Mouse (Mus musculus) hindbrain, embryonic 11.5 days (tissue): ENCODE measurements around the gene Kbtbd12. TPM values are rescaled to one million over a fixed set of nuclear protein-coding genes. Genes with fewer than 3 reads are reported as not detected.

Source experiments
- ATAC-seq: fragments of 200-750 bp; cut with Nextera tagmentation; 2 replicates; pipeline ENCODE4 v1.8.0; 2017; ENCODE audit warnings: mild to moderate bottlenecking, moderate TSS enrichment, moderate library complexity; ENCODE audit not compliant: low FRiP score
- DNase-seq: peaks from one replicate; pipeline ENCODE4 v3.0.0-alpha.2; 2015; ENCODE audit warnings: low spot score
- H3K27ac ChIP-seq: fragments of 300-500 bp; sonication (generic); 2 replicates; pipeline ENCODE4 v1.5.1; 2014; ENCODE audit warnings: mild to moderate bottlenecking, low read depth, low read length
- H3K27me3 ChIP-seq: fragments of 300-500 bp; sonication (generic); 2 replicates; pipeline ENCODE4 v1.6.1; 2014; ENCODE audit warnings: mild to moderate bottlenecking, low read length, moderate library complexity, mixed read lengths; ENCODE audit not compliant: control insufficient read depth, insufficient read depth
- H3K36me3 ChIP-seq: fragments of 300-500 bp; sonication (generic); 2 replicates; pipeline ENCODE4 v1.6.1; 2014; ENCODE audit warnings: mild to moderate bottlenecking, low read length, moderate library complexity, mixed read lengths; ENCODE audit not compliant: control insufficient read depth, insufficient read depth
- H3K4me1 ChIP-seq: fragments of 300-500 bp; sonication (generic); replicated peaks from 2 replicates; pipeline ENCODE4 v1.6.1; 2014; ENCODE audit warnings: low read length, mixed read lengths; ENCODE audit not compliant: control insufficient read depth, insufficient read depth
- H3K4me2 ChIP-seq: fragments of 300-500 bp; sonication (generic); replicated peaks from 2 replicates; pipeline ENCODE4 v1.6.1; 2014; ENCODE audit warnings: mild to moderate bottlenecking, low read depth, low read length
- H3K4me3 ChIP-seq: fragments of 300-500 bp; sonication (generic); 2 replicates; pipeline ENCODE4 v1.5.1; 2014; ENCODE audit warnings: low read depth, low read length
- H3K9ac ChIP-seq: fragments of 300-500 bp; sonication (generic); 2 replicates; pipeline ENCODE4 v1.6.1; 2014; ENCODE audit warnings: low read depth, low read length
- H3K9me3 ChIP-seq: fragments of 300-500 bp; sonication (generic); 2 replicates; pipeline ENCODE4 v1.6.1; 2016; ENCODE audit warnings: low read length; ENCODE audit not compliant: control insufficient read depth
- WGBS: fragments of 180-500 bp; shearing (Covaris S2); extraction: QIAGEN DNeasy Blood & Tissue Kit; methylation state at CpG from one replicate; pipeline ENCODE4 v1.1.7; 2014; 5-methylcytosine and 5-hydroxymethylcytosine counted together
- polyA plus RNA-seq: library from polyadenylated mRNA; unstranded; fragments of >200 nt; fragmentation: Nextera tagmentation; extraction: Ambion mirVana; gene quantifications from 2 replicates; pipeline ENCODE4 v1.2.1, GENCODE M21; 2014

Gene Kbtbd12
- polyA plus RNA-seq, 1 experiment from 2014 or later: not detected

DNA sequence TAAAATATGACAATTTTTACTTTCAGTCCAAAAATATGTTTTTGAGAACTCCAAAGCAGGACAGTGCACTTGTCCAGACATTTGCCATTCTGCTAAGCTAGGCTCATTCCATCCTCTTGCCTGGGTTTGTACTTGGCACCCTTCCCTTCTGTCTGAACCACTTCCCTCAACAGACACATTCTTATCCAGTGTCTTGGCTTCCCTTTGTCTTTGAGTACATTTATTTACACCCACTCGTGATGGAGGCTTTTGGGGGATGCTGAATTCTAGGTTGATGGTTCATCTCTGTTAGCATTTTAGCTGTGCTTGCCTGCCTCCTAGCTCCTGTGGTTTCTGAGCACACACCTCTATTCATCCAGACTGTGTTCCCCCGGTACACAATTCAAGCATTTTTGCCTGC, 31.3 kb downstream of the Kbtbd12 start:
- no peaks in the 10 kb centered on the region for H3K9me3 ChIP-seq
- no peak overlapping the region for H3K4me3 ChIP-seq
- ATAC-seq (no peak), DNase-seq (no peak)
- no peaks in the 10 kb centered on the region for H3K27me3 ChIP-seq
- H3K9ac ChIP-seq: no peak overlapping the region
- H3K4me2 ChIP-seq: no peak overlapping the region
- H3K27ac ChIP-seq: no peak overlapping the region
- 72% methylated on average over 2 of the region's 2 CpGs for WGBS
- no peaks in the 10 kb centered on the region for H3K36me3 ChIP-seq
- no peaks in the 10 kb centered on the region for H3K4me1 ChIP-seq

DNA sequence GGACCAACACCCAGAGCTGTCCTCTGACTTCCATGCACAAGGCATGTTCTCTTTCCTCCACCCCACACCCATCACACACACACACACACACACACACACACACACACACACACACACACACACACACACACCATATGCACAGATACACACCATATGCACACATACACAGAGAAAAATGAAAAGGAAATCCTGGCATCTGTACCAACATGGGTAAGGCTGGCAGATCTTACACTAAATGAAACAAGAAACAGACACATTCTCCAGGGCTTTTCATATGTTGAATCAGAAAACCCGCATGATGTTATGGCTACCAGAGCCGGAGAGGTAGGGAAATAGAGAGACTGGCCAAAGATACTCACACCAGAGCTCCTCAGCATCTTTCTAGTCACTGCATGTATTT, 32.0 kb downstream of the Kbtbd12 start:
- DNase-seq: no peak
- Histone ChIP-seq H3K4me1 (no peaks in the 10 kb centered on the region), H3K9ac (no peak overlapping the region), H3K27ac (no peak overlapping the region), H3K4me2 (no peak overlapping the region), H3K4me3 (no peak overlapping the region), H3K9me3 (no peaks in the 10 kb centered on the region), H3K36me3 (no peaks in the 10 kb centered on the region), H3K27me3 (no peaks in the 10 kb centered on the region)
- WGBS: 90% methylated on average over 2 of the region's 2 CpGs
- ATAC-seq: no peak

DNA sequence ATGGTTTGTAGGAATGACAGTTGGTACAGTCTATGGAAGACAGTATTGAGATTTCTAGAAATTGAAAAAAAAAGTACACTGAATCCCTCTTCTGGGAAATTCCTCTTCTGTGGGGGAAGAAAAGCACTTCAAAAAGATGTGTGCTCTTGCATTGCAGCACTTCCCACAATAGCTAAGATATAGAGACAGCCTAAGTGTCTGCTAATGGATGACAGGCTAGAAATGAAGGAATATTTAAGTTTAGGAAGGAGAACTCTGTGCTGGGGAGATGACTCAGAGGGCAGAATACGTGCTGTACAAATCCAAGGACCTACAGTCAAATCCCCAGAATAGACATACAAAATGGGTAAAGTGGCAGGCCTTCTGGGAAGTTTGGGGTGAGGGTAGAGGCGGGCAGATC, 32.5 kb downstream of the Kbtbd12 start:
- DNase-seq (no peak), ATAC-seq (no peak)
- Histone ChIP-seq H3K27ac (no peak overlapping the region), H3K4me2 (no peak overlapping the region), H3K9ac (no peak overlapping the region), H3K27me3 (no peaks in the 10 kb centered on the region), H3K9me3 (no peaks in the 10 kb centered on the region), H3K4me1 (no peaks in the 10 kb centered on the region), H3K36me3 (no peaks in the 10 kb centered on the region), H3K4me3 (no peak overlapping the region)
- 88% methylated on average over 2 of the region's 2 CpGs for WGBS

DNA sequence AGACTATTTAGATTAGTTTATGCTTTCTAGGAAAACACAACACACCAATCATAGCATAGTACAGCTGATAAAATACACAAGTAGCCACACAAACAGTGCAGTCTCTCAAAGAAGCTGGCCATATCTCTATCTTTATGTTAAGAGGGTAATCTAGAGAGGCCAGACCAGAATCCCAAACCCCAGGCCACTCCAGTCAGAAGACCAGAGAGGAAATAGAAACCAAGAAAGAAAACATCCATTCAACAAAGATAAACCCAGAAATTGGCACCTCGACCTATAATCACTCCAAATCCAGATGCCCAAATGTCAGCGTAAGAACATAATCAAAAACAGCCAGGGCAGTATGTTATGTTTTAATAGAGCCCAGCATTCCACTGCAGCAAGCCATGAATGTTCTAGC, 41.6 kb downstream of the Kbtbd12 start:
- ATAC-seq (no peak), DNase-seq (no peak)
- Histone ChIP-seq H3K9ac (no peak overlapping the region), H3K4me1 (no peaks in the 10 kb centered on the region), H3K9me3 (no peaks in the 10 kb centered on the region), H3K4me3 (no peak overlapping the region), H3K27me3 (no peaks in the 10 kb centered on the region), H3K4me2 (no peak overlapping the region), H3K36me3 (no peaks in the 10 kb centered on the region), H3K27ac (no peak overlapping the region)
- WGBS: 79% methylated on average over 2 of the region's 2 CpGs

DNA sequence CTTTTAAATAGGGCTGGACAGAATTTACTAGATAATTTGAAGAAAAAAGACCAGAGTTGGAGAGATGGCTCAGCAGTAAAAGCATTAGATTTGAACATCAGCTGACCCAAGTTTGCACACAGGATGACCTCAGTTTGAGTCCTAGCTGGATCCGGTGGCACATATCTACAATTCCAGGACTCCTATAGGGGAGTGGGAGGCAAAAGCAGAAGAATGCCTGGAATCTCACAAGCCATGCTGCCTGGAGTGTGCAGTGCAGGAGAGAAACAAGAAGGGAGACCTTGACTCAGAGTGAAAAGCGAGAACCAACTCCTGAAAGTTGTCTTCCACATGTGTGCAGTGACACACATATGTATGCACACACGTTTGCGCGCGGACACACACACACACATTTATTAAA, 45.4 kb downstream of the Kbtbd12 start:
- H3K36me3 ChIP-seq: no peaks in the 10 kb centered on the region
- H3K4me2 ChIP-seq: no peak overlapping the region
- ATAC-seq (no peak), DNase-seq (no peak)
- no peaks in the 10 kb centered on the region for H3K27me3 ChIP-seq
- no peaks in the 10 kb centered on the region for H3K9me3 ChIP-seq
- no peak overlapping the region for H3K27ac ChIP-seq
- 84% methylated on average over 6 of the region's 6 CpGs for WGBS
- no peak overlapping the region for H3K9ac ChIP-seq
- no peak overlapping the region for H3K4me3 ChIP-seq
- no peaks in the 10 kb centered on the region for H3K4me1 ChIP-seq

DNA sequence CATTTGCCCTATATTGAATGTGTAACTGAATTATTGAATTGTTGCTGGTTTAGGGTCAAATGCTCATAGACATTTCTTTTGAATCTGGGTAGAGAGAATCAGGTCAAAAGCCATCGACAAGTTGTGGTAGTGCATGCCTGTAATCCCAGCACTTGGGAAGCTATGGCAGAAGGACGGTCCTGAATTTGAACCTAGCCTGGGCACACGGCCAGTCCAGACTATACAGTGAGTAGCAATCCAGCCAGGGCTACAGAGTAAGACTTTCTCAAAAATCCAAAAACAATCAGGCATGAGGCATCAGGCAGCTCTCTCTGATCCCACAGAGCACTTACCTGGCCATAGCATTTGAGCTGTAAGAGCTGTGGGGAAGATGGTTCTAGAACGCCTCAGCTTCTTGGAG, 47.5 kb downstream of the Kbtbd12 start:
- H3K9ac ChIP-seq: no peak overlapping the region
- H3K27me3 ChIP-seq: no peaks in the 10 kb centered on the region
- ATAC-seq: no peak
- H3K4me2 ChIP-seq: no peak overlapping the region
- H3K36me3 ChIP-seq: no peaks in the 10 kb centered on the region
- no peaks in the 10 kb centered on the region for H3K4me1 ChIP-seq
- no peak overlapping the region for H3K27ac ChIP-seq
- no peak overlapping the region for H3K4me3 ChIP-seq
- H3K9me3 ChIP-seq: no peaks in the 10 kb centered on the region
- DNase-seq: no peak
- 88% methylated on average over 4 of the region's 4 CpGs for WGBS

DNA sequence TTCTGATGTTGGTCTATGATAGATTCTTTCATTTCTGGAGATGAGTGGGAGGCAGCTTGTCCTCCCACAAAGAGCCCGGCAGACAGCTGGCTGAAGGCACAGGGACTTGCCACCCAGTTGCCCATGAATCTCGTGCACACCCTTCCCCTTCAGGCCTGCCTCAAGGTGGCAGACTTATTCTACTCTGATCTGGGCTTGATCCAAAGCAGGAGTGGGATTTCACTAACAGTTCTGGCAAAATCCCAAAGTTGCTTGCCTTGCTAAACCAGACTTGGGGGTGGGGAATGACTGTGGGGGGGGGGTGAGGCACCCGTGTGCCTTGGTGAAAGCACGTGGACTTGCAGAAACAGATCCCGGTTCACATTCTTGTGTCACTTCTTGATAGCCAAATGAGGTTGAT, 48.2 kb downstream of the Kbtbd12 start:
- DNase-seq (peak; percentile 30), ATAC-seq (no peak)
- no peaks in the 10 kb centered on the region for H3K4me1 ChIP-seq
- no peaks in the 10 kb centered on the region for H3K36me3 ChIP-seq
- no peaks in the 10 kb centered on the region for H3K9me3 ChIP-seq
- no peak overlapping the region for H3K9ac ChIP-seq
- WGBS: 29% methylated on average over 5 of the region's 5 CpGs
- H3K27ac ChIP-seq: no peak overlapping the region
- no peaks in the 10 kb centered on the region for H3K27me3 ChIP-seq
- H3K4me3 ChIP-seq: no peak overlapping the region
- H3K4me2 ChIP-seq: no peak overlapping the region

DNA sequence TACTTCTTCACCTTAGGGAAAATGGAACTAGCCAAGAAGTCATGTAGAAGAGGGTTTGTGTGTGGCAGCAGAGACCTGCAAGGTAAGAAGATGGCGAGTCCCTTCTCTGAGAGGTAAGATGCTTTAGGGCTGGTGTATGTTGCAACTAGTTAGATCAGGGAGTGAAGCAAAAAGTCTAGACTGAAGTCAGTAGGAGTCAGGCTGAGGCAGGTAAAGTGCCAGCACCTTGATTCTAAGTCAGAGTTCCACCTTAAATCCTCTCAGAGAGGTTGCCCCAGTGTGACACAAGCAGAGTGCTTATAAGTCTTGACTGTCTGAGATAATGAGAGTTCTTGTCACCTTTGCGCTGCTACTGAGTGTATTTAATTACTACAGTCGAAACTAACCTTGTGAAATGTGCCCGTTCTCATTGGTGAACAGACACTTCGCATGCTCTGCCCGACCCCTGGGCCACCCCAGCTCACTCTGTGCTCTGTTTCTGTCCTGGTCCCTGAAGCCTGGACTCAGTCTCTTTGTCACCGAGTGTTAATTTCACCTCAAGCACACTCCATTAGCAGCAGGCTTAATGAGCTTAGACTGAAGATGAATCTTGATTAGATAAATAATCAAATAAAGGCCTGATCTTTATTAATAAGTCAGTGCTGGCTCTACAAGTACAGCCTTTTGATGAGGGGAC, 49.0 kb downstream of the Kbtbd12 start:
- DNase-seq: no peak
- H3K4me3 ChIP-seq: no peak overlapping the region
- no peaks in the 10 kb centered on the region for H3K36me3 ChIP-seq
- WGBS: 84% methylated on average over 7 of the region's 7 CpGs
- H3K27ac ChIP-seq: no peak overlapping the region
- no peaks in the 10 kb centered on the region for H3K27me3 ChIP-seq
- no peak overlapping the region for H3K9ac ChIP-seq
- H3K9me3 ChIP-seq: no peaks in the 10 kb centered on the region
- no peaks in the 10 kb centered on the region for H3K4me1 ChIP-seq
- H3K4me2 ChIP-seq: no peak overlapping the region
- ATAC-seq: no peak

DNA sequence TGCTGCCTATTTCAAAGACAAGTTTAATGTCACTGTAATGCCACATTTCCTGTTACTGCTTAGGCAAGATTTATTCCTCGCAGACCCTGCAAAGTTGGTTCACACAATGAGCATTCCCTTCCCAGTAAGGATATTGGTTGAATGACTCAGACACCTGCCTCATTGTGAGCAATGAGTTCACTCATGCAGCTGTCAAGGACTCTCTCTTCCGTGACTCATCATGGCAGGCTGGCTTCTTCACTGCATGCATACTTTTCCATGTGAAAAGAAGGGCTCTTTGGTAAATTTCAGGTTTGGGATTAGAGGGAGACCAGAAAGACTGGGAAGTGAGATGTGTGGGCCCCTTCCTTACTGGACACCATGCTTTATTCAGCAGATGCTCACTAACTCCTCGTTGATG, 50.7 kb downstream of the Kbtbd12 start:
- Histone ChIP-seq H3K4me2 (no peak overlapping the region), H3K27ac (no peak overlapping the region), H3K4me1 (no peaks in the 10 kb centered on the region), H3K9me3 (no peaks in the 10 kb centered on the region), H3K27me3 (no peaks in the 10 kb centered on the region), H3K36me3 (no peaks in the 10 kb centered on the region), H3K9ac (no peak overlapping the region), H3K4me3 (no peak overlapping the region)
- WGBS: 76% methylated on average over 3 of the region's 3 CpGs
- no peak for DNase-seq
- no peak for ATAC-seq
